Mouse (Mus musculus) CH12.LX (cell line): Measurements from ENCODE around the gene Hbq1b. TPM values are rescaled to one million over a fixed set of nuclear protein-coding genes. Genes with fewer than 3 reads are reported as not detected.
A peak's percentile ranks its signal among the peaks of the same experiment; 100 is the strongest.

Experiments used
- DNase-seq: peaks from one replicate; pipeline ENCODE4 v3.0.0-alpha.2; 2013; ENCODE audit errors: extremely low read depth
- H3K27ac ChIP-seq: 2 replicates; pipeline ENCODE4 v1.5.1; 2012; ENCODE audit warnings: low read depth, mild to moderate bottlenecking, control low read depth, moderate library complexity; ENCODE audit not compliant: insufficient read depth
- H3K27me3 ChIP-seq: replicated peaks from 2 replicates; pipeline ENCODE3; 2012; ENCODE audit warnings: inconsistent platforms
- H3K36me3 ChIP-seq, 2 experiments: replicated peaks in 1 of 2; 2 replicates each; pipeline versions ENCODE3 to v1.6.1; 2012; ENCODE audit warnings: inconsistent platforms in 1 of 2, low read length in 1 of 2, mild to moderate bottlenecking in 1 of 2, mixed read lengths in 1 of 2, moderate library complexity in 1 of 2; ENCODE audit not compliant: control insufficient read depth in 1 of 2, insufficient read depth in 1 of 2
- H3K4me1 ChIP-seq, 2 experiments: 2 replicates each; pipeline ENCODE4 v1.6.1; 2012; ENCODE audit warnings: inconsistent platforms in 1 of 2, moderate library complexity in 1 of 2; ENCODE audit not compliant: insufficient read depth in 2 of 2, control insufficient read depth in 1 of 2
- H3K4me2 ChIP-seq: 2 replicates; pipeline ENCODE4 v1.6.1; 2012; ENCODE audit warnings: low read depth, mild to moderate bottlenecking, control low read depth; ENCODE audit not compliant: poor library complexity, insufficient read depth, severe bottlenecking
- H3K4me3 ChIP-seq, 3 experiments: fragments of 150-350 bp in 1 of 3; sonication (generic) in 1 of 3; replicated peaks in 1 of 3; 2 replicates each; pipeline versions ENCODE3 to v1.5.1; 2011 to 2012; ENCODE audit warnings: low read depth in 2 of 3, low read length in 2 of 3, mild to moderate bottlenecking in 2 of 3, moderate library complexity in 2 of 3, control low read depth in 1 of 3, improper control_type of control experiment in 1 of 3, inconsistent platforms in 1 of 3, mixed read lengths in 1 of 3; ENCODE audit not compliant: poor library complexity in 1 of 3
- H3K79me2 ChIP-seq: replicated peaks from 2 replicates; pipeline ENCODE4 v1.6.1; 2012; ENCODE audit warnings: mild to moderate bottlenecking, moderate library complexity; ENCODE audit not compliant: control insufficient read depth, poor library complexity, insufficient read depth, severe bottlenecking; ENCODE audit errors: extremely low read depth
- H3K9ac ChIP-seq: 2 replicates; pipeline ENCODE4 v1.6.1; 2012; ENCODE audit warnings: low read depth, mild to moderate bottlenecking, control low read depth, moderate library complexity; ENCODE audit not compliant: insufficient read depth
- H3K9me3 ChIP-seq: replicated peaks from 2 replicates; pipeline ENCODE3; 2012; ENCODE audit warnings: low read length, inconsistent platforms, mixed read lengths
- BHLHE40 ChIP-seq: IDR thresholded peaks from 2 replicates; pipeline ENCODE4 v1.6.1; 2011; ENCODE audit warnings: mild to moderate bottlenecking, low read depth, low read length, improper control_type of control experiment
- CHD1 ChIP-seq: IDR thresholded peaks from 2 replicates; pipeline ENCODE4 v1.6.1; 2012; ENCODE audit warnings: low read depth, low read length, improper control_type of control experiment, inconsistent platforms
- CHD2 ChIP-seq: IDR thresholded peaks from 2 replicates; pipeline ENCODE4 v1.6.1; 2011; ENCODE audit warnings: low read length, improper control_type of control experiment
- E2F4 ChIP-seq: IDR thresholded peaks from 2 replicates; pipeline ENCODE4 v1.6.1; 2011; ENCODE audit warnings: low read depth, low read length, improper control_type of control experiment; ENCODE audit not compliant: insufficient replicate concordance
- EP300 ChIP-seq: IDR thresholded peaks from 2 replicates; pipeline ENCODE4 v1.6.1; 2011; ENCODE audit warnings: low read length, improper control_type of control experiment
- ETS1 ChIP-seq: conservative IDR thresholded peaks from 2 replicates; pipeline ENCODE4 v1.6.1; 2012; ENCODE audit warnings: low read depth, mild to moderate bottlenecking, inconsistent platforms, low read length, improper control_type of control experiment, moderate library complexity
- MAZ ChIP-seq: IDR thresholded peaks from 2 replicates; pipeline ENCODE4 v1.6.1; 2012; ENCODE audit warnings: low read depth, mild to moderate bottlenecking, inconsistent platforms, low read length, improper control_type of control experiment, moderate library complexity
- MXI1 ChIP-seq: IDR thresholded peaks from 2 replicates; pipeline ENCODE4 v1.6.1; 2011; ENCODE audit warnings: mild to moderate bottlenecking, low read depth, low read length, improper control_type of control experiment
- MYC ChIP-seq: IDR thresholded peaks from 2 replicates; pipeline ENCODE4 v1.6.1; 2011; ENCODE audit warnings: low read depth, mild to moderate bottlenecking, improper control_type of control experiment, low read length
- NELFE ChIP-seq: IDR thresholded peaks from 2 replicates; pipeline ENCODE4 v1.6.1; 2011; ENCODE audit warnings: low read depth, low read length, improper control_type of control experiment
- NRF1 ChIP-seq: IDR thresholded peaks from 2 replicates; pipeline ENCODE4 v1.6.1; 2014; ENCODE audit warnings: low read depth, mild to moderate bottlenecking, inconsistent platforms, low read length, improper control_type of control experiment, moderate library complexity
- POLR2AphosphoS2 ChIP-seq: IDR thresholded peaks from 2 replicates; pipeline ENCODE4 v1.6.1; 2011; ENCODE audit warnings: low read depth, low read length, improper control_type of control experiment
- RCOR1 ChIP-seq: conservative IDR thresholded peaks from 2 replicates; pipeline ENCODE4 v1.6.1; 2012; ENCODE audit warnings: low read depth, mild to moderate bottlenecking, inconsistent platforms, low read length, improper control_type of control experiment
- SIN3A ChIP-seq: IDR thresholded peaks from 2 replicates; pipeline ENCODE4 v1.6.1; 2012; ENCODE audit warnings: low read length, improper control_type of control experiment, inconsistent platforms
- TCF12 ChIP-seq: IDR thresholded peaks from 2 replicates; pipeline ENCODE4 v1.6.1; 2014; ENCODE audit warnings: low read depth, mild to moderate bottlenecking, inconsistent platforms, low read length, improper control_type of control experiment
- USF1 ChIP-seq: IDR thresholded peaks from 2 replicates; pipeline ENCODE4 v1.6.1; 2014; ENCODE audit warnings: low read depth, mild to moderate bottlenecking, inconsistent platforms, low read length, improper control_type of control experiment
- USF2 ChIP-seq: conservative IDR thresholded peaks from 2 replicates; pipeline ENCODE4 v1.6.1; 2011; ENCODE audit warnings: low read depth, low read length, improper control_type of control experiment
- ZC3H11A ChIP-seq: IDR thresholded peaks from 2 replicates; pipeline ENCODE4 v1.6.1; 2012; ENCODE audit warnings: low read depth, mild to moderate bottlenecking, inconsistent platforms, low read length, improper control_type of control experiment
- ZNF384 ChIP-seq: IDR thresholded peaks from 2 replicates; pipeline ENCODE4 v1.6.1; 2012; ENCODE audit warnings: low read depth, low read length, improper control_type of control experiment, inconsistent platforms
- dilution Hi-C: fragments of 300-500 bp; cut with MboI; formaldehyde crosslinking; loops from 2 replicates; pipeline ENCODE4 v1.14.3; 2020; ENCODE audit warnings: low sequenced_read_pairs; ENCODE audit not compliant: extremely low pct_unique_long_range_greater_than_20kb, extremely low pct_ligation_motif_present
- in situ Hi-C: fragments of 300-500 bp; cut with MboI; formaldehyde crosslinking; loops from 3 replicates; pipeline ENCODE4 v1.14.3; 2019; ENCODE audit warnings: low sequenced_read_pairs, low pct_ligation_motif_present, low pct_unique_long_range_greater_than_20kb, mixed read lengths
- polyA plus RNA-seq: library from polyadenylated mRNA; unstranded; fragments of >175 nt; gene quantifications from 2 replicates; pipeline ENCODE4 v1.2.1, GENCODE M21; 2012; ENCODE audit warnings: low read depth; ENCODE audit not compliant: insufficient read length
- total RNA-seq, 2 experiments: library from RNA; depleted of rRNA; stranded (reverse); fragments of 300-350 nt in 1 of 2; fragments of >200 nt in 1 of 2; gene quantifications; 2 replicates each; pipeline ENCODE4 v1.2.3; 2012 to 2014

The Hbq1b gene
- total and polyA plus RNA-seq, 3 experiments = not detected

GRCm38 (mm10) chr11:32267188-32267884 lies 19.4 kb upstream of the Hbq1b start, which contains the start of gene Nprl3 (continued):
- TF ChIP-seq MYC (peak; percentile 61; the same call in 1 of the 2 replicates), TCF12 (peak; percentile 96)

- H3K4me1 ChIP-seq = peaks cover 17 to 58% of the 10 kb centered on the region in 2 experiments
- no peaks in the 10 kb centered on the region for H3K9me3 ChIP-seq
- dilution Hi-C loops = no loop called here
- H3K36me3 ChIP-seq = peaks cover under 1 to 20% of the 10 kb centered on the region in 2 experiments
- no peak for DNase-seq
- H3K27me3 ChIP-seq = no peaks in the 10 kb centered on the region
- in situ Hi-C loops = no loop called here
- peak overlapping the region; percentile 5 to 82 (median 54) for H3K4me3 ChIP-seq
- no peak overlapping the region for H3K27ac ChIP-seq
- peaks cover 12% of the 10 kb centered on the region for H3K79me2 ChIP-seq
- TF ChIP-seq NRF1 (no peak), MAZ (0 out of 2 replicates have a peak, but pooled peaks have one; percentile 72)
- peak overlapping the region; percentile 53 for H3K9ac ChIP-seq
- H3K4me2 ChIP-seq = peak overlapping the region; percentile 40
Measured at GRCm38 (mm10) chr11:32267964-32268363, 18.8 kb upstream of the Hbq1b start.

DNA sequence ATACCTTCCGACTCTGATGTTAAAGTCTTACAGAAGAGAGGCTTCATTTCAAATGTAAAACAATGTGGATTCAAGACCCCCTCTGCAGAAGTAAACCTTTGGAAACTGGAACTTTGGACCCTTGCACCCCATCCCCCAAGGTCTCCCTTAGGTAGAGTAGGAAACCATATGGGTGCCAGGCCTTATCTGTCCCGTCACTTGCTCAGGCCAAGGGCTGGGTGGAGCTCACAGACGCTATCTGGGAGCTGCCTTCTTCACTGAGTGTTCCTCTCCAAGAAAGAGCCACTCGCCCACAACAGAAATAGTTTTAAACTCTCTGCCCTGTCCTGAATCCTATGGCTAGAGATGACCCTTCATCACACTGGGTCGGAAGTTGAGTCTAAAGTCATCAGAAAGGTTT lies 17.8 kb upstream of the Hbq1b start:
- Histone ChIP-seq H3K36me3 (peaks cover 0 to 11% of the 10 kb centered on the region in 2 experiments), H3K9ac (no peak overlapping the region), H3K27me3 (no peaks in the 10 kb centered on the region), H3K27ac (no peak overlapping the region), H3K4me3 (no peak overlapping the region), H3K9me3 (no peaks in the 10 kb centered on the region), H3K4me1 (peaks cover 17 to 49% of the 10 kb centered on the region in 2 experiments), H3K79me2 (peaks cover 12% of the 10 kb centered on the region), H3K4me2 (no peak overlapping the region)
- dilution Hi-C loops = no loop called here
- in situ Hi-C loops = no loop called here
- TF ChIP-seq E2F4 (no peak), SIN3A (no peak), ZC3H11A (no peak), CHD2 (no peak), USF1 (no peak), ETS1 (no peak), NELFE (no peak), RCOR1 (no peak), MYC (no peak), BHLHE40 (no peak), EP300 (no peak), POLR2AphosphoS2 (no peak), CHD1 (no peak), USF2 (no peak), MXI1 (no peak), ZNF384 (no peak)
- DNase-seq = no peak
